Mouse (Mus musculus): Measurements from ENCODE around the gene Lamb1. TPM values are rescaled to one million over a fixed set of nuclear protein-coding genes. Genes with fewer than 3 reads are reported as not detected.

Lamb1 gene
- total RNA-seq, 1 experiment: 232 TPM

DNA sequence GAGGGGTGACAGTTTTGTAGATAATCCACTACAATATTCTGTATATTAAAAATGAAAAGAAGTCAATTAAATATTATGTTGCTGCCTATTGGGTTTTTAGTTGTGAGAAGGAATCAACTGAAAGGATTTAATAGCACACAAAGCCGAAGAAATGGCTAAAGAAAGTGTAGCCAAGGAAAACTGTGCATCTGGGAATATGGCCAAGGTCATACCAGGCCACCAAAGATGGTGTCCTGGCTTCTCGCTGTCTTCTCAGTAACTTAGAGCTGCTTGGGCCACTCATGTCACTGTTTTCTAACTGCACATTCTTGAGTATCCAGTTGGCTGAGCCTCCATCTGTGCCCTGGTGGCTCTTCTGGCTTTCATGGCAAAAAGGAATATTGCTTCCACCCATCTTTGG is 21.0 kb upstream of the Lamb1 start:
- H3K27ac ChIP-seq (ENCODE audit: insufficient read depth, low read depth, low read length, poor library complexity, severe bottlenecking): no peak overlapping the region
- no peak for TF ChIP-seq HCFC1 (IDR thresholded peaks at IDR 0.05; ENCODE audit: borderline replicate concordance, insufficient read depth, low read length)
- TF ChIP-seq MAFK (IDR thresholded peaks at IDR 0.05; ENCODE audit: insufficient read depth, low read depth, low read length): no peak
- TF ChIP-seq CHD2 (IDR thresholded peaks at IDR 0.05; ENCODE audit: low read depth, low read length): no peak
- TF ChIP-seq ZC3H11A (IDR thresholded peaks at IDR 0.05; ENCODE audit: borderline replicate concordance, low read depth, low read length): no peak
- no peak for TF ChIP-seq ZNF384 (IDR thresholded peaks at IDR 0.05; ENCODE audit: low read depth, low read length)
- in situ Hi-C loops (cut with MboI; ENCODE audit: low sequenced_read_pairs in 2 of 2, unreplicated experiment in 2 of 2): no loop called here
- H3K4me1 ChIP-seq (ENCODE audit: control insufficient read depth in 2 of 2, insufficient read depth in 2 of 2, low read length in 2 of 2, poor library complexity in 1 of 2): peaks cover 3 to 13% of the 10 kb centered on the region in 2 experiments; a peak in 2 of 4 replicates
- no peaks in the 10 kb centered on the region for H3K36me3 ChIP-seq (ENCODE audit: control insufficient read depth, insufficient read depth, low read length, poor library complexity, severe bottlenecking)
- no peak for DNase-seq (ENCODE audit: low read depth, low spot score)
- H3K9ac ChIP-seq (ENCODE audit: insufficient read depth, low read depth, low read length, poor library complexity, severe bottlenecking): no peak overlapping the region
- H3K4me3 ChIP-seq (ENCODE audit: insufficient read depth in 1 of 2, low read depth in 1 of 2, low read length in 2 of 2, poor library complexity in 1 of 2, severe bottlenecking in 1 of 2): no peak overlapping the region
- no peaks in the 10 kb centered on the region for H3K9me3 ChIP-seq (ENCODE audit: control insufficient read depth, insufficient read depth, low read depth, low read length)

DNA sequence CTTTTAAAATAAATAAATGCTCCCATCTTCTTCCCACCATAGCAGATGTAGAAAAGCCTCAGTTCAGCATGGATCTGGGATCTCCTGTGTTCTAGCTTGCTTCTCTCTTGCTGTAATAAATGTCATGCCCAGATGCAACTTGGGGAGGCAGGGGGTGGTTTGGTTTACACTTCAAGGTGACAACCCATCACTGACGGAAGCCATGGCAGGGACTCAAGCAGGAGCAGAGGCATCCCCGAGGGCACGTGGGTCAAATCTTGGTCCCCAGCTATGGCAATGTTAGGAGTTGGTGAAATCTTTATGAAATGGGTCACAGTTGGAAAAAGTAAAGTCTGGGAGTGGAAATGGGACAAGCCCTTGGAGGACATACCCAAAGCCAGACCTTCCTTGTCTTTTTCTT is 20.3 kb upstream of the Lamb1 start:
- in situ Hi-C loops (cut with MboI; ENCODE audit: low sequenced_read_pairs in 2 of 2, unreplicated experiment in 2 of 2): no loop called here
- TF ChIP-seq ZNF384 (IDR thresholded peaks at IDR 0.05; ENCODE audit: low read depth, low read length): no peak
- no peak for TF ChIP-seq MAFK (IDR thresholded peaks at IDR 0.05; ENCODE audit: insufficient read depth, low read depth, low read length)
- no peak for TF ChIP-seq CHD2 (IDR thresholded peaks at IDR 0.05; ENCODE audit: low read depth, low read length)
- TF ChIP-seq ZC3H11A (IDR thresholded peaks at IDR 0.05; ENCODE audit: borderline replicate concordance, low read depth, low read length): no peak
- no peak for TF ChIP-seq HCFC1 (IDR thresholded peaks at IDR 0.05; ENCODE audit: borderline replicate concordance, insufficient read depth, low read length)
- Histone ChIP-seq H3K4me1 (ENCODE audit: control insufficient read depth in 2 of 2, insufficient read depth in 2 of 2, low read length in 2 of 2, poor library complexity in 1 of 2) (peaks cover under 1 to 14% of the 10 kb centered on the region in 2 experiments; a peak in 1 of 4 replicates), H3K4me3 (ENCODE audit: insufficient read depth in 1 of 2, low read depth in 1 of 2, low read length in 2 of 2, poor library complexity in 1 of 2, severe bottlenecking in 1 of 2) (no peak overlapping the region), H3K27ac (ENCODE audit: insufficient read depth, low read depth, low read length, poor library complexity, severe bottlenecking) (no peak overlapping the region), H3K9me3 (ENCODE audit: control insufficient read depth, insufficient read depth, low read depth, low read length) (no peaks in the 10 kb centered on the region), H3K9ac (ENCODE audit: insufficient read depth, low read depth, low read length, poor library complexity, severe bottlenecking) (no peak overlapping the region), H3K36me3 (ENCODE audit: control insufficient read depth, insufficient read depth, low read length, poor library complexity, severe bottlenecking) (no peaks in the 10 kb centered on the region)
- DNase-seq (ENCODE audit: low read depth, low spot score): no peak

DNA sequence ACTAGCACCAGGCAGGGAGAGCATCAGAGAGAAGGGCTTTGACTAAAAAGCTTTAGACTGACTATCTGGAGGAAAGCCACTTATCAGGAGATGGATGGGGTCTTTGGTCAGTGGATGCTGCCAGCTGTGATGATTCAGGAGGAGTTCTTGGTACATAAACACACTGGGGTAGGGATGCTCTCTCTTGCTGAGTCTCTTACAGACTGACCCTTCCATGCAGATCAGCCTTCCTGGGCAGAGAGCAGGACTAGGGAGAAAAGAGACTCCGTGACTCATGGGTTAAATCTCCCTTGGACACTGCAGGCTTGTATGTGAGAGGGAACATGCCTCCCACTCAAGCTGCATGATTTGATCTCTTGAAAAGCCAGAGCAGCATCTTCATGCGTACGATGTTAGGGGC is 18.9 kb upstream of the Lamb1 start:
- no peaks in the 10 kb centered on the region for H3K36me3 ChIP-seq (ENCODE audit: control insufficient read depth, insufficient read depth, low read length, poor library complexity, severe bottlenecking)
- H3K9me3 ChIP-seq (ENCODE audit: control insufficient read depth, insufficient read depth, low read depth, low read length): no peaks in the 10 kb centered on the region
- H3K27ac ChIP-seq (ENCODE audit: insufficient read depth, low read depth, low read length, poor library complexity, severe bottlenecking): no peak overlapping the region
- peaks cover 0 to 8% of the 10 kb centered on the region in 2 experiments; a peak in 2 of 4 replicates for H3K4me1 ChIP-seq (ENCODE audit: control insufficient read depth in 2 of 2, insufficient read depth in 2 of 2, low read length in 2 of 2, poor library complexity in 1 of 2)
- in situ Hi-C loops (cut with MboI; ENCODE audit: low sequenced_read_pairs in 2 of 2, unreplicated experiment in 2 of 2): no loop called here
- no peak overlapping the region for H3K9ac ChIP-seq (ENCODE audit: insufficient read depth, low read depth, low read length, poor library complexity, severe bottlenecking)
- TF ChIP-seq MAFK (IDR thresholded peaks at IDR 0.05; ENCODE audit: insufficient read depth, low read depth, low read length) (no peak), ZNF384 (IDR thresholded peaks at IDR 0.05; ENCODE audit: low read depth, low read length) (no peak), CHD2 (IDR thresholded peaks at IDR 0.05; ENCODE audit: low read depth, low read length) (no peak), ZC3H11A (IDR thresholded peaks at IDR 0.05; ENCODE audit: borderline replicate concordance, low read depth, low read length) (no peak), HCFC1 (IDR thresholded peaks at IDR 0.05; ENCODE audit: borderline replicate concordance, insufficient read depth, low read length) (no peak)
- no peak for DNase-seq (ENCODE audit: low read depth, low spot score)
- no peak overlapping the region for H3K4me3 ChIP-seq (ENCODE audit: insufficient read depth in 1 of 2, low read depth in 1 of 2, low read length in 2 of 2, poor library complexity in 1 of 2, severe bottlenecking in 1 of 2)

DNA sequence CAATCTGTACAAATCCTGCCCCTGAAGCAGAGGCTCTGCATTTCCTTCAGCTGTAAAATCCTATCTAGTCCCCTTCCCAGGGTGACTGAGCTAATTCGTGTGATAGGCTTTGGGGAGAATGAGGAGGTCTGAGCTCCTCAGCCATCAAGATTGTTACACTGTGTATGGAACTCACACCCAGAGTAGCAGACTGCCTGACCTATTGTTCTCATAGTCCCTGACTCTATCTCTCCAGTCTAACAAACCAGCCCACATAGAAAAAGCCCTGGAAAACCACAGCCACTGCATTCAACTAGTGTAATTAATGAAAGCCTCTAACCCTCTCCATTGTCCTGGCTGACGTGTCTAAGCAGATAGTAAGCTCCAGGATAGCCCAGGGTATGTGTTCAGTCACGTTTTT is 18.4 kb upstream of the Lamb1 start:
- peaks cover 0 to 8% of the 10 kb centered on the region in 2 experiments; a peak in 2 of 4 replicates for H3K4me1 ChIP-seq (ENCODE audit: control insufficient read depth in 2 of 2, insufficient read depth in 2 of 2, low read length in 2 of 2, poor library complexity in 1 of 2)
- H3K9me3 ChIP-seq (ENCODE audit: control insufficient read depth, insufficient read depth, low read depth, low read length): no peaks in the 10 kb centered on the region
- H3K4me3 ChIP-seq (ENCODE audit: insufficient read depth in 1 of 2, low read depth in 1 of 2, low read length in 2 of 2, poor library complexity in 1 of 2, severe bottlenecking in 1 of 2): no peak overlapping the region
- no peak overlapping the region for H3K9ac ChIP-seq (ENCODE audit: insufficient read depth, low read depth, low read length, poor library complexity, severe bottlenecking)
- no peak overlapping the region for H3K27ac ChIP-seq (ENCODE audit: insufficient read depth, low read depth, low read length, poor library complexity, severe bottlenecking)
- TF ChIP-seq CHD2 (IDR thresholded peaks at IDR 0.05; ENCODE audit: low read depth, low read length) (no peak), ZC3H11A (IDR thresholded peaks at IDR 0.05; ENCODE audit: borderline replicate concordance, low read depth, low read length) (no peak), MAFK (IDR thresholded peaks at IDR 0.05; ENCODE audit: insufficient read depth, low read depth, low read length) (no peak), HCFC1 (IDR thresholded peaks at IDR 0.05; ENCODE audit: borderline replicate concordance, insufficient read depth, low read length) (no peak), ZNF384 (IDR thresholded peaks at IDR 0.05; ENCODE audit: low read depth, low read length) (no peak)
- no peaks in the 10 kb centered on the region for H3K36me3 ChIP-seq (ENCODE audit: control insufficient read depth, insufficient read depth, low read length, poor library complexity, severe bottlenecking)
- DNase-seq (ENCODE audit: low read depth, low spot score): no peak
- in situ Hi-C loops (cut with MboI; ENCODE audit: low sequenced_read_pairs in 2 of 2, unreplicated experiment in 2 of 2): no loop called here

DNA sequence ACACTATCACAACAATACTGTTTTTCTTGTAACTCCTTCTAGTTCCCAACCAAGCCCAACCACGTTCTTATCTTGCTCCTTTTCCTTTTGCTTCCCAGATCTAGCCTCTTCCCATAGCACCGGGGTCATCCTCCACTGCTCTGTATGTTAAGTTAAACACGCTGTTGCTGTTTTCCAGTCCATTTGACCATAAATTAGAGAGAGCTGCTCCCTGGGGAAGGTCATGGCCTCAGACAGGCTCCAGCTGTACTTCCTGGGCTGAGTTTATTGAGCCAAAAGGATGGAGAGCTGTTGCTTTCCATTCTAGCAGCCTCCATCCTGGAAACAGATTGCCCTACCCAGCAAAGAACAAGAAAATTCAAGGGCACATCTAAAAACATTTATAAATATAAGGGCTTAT is 16.9 kb upstream of the Lamb1 start:
- H3K9ac ChIP-seq (ENCODE audit: insufficient read depth, low read depth, low read length, poor library complexity, severe bottlenecking): no peak overlapping the region
- no peaks in the 10 kb centered on the region for H3K9me3 ChIP-seq (ENCODE audit: control insufficient read depth, insufficient read depth, low read depth, low read length)
- H3K36me3 ChIP-seq (ENCODE audit: control insufficient read depth, insufficient read depth, low read length, poor library complexity, severe bottlenecking): no peaks in the 10 kb centered on the region
- peaks cover 0 to 9% of the 10 kb centered on the region in 2 experiments; a peak in 2 of 4 replicates for H3K4me1 ChIP-seq (ENCODE audit: control insufficient read depth in 2 of 2, insufficient read depth in 2 of 2, low read length in 2 of 2, poor library complexity in 1 of 2)
- in situ Hi-C loops (cut with MboI; ENCODE audit: low sequenced_read_pairs in 2 of 2, unreplicated experiment in 2 of 2): no loop called here
- no peak overlapping the region for H3K27ac ChIP-seq (ENCODE audit: insufficient read depth, low read depth, low read length, poor library complexity, severe bottlenecking)
- no peak overlapping the region for H3K4me3 ChIP-seq (ENCODE audit: insufficient read depth in 1 of 2, low read depth in 1 of 2, low read length in 2 of 2, poor library complexity in 1 of 2, severe bottlenecking in 1 of 2)
- no peak for TF ChIP-seq HCFC1 (IDR thresholded peaks at IDR 0.05; ENCODE audit: borderline replicate concordance, insufficient read depth, low read length)
- TF ChIP-seq MAFK (IDR thresholded peaks at IDR 0.05; ENCODE audit: insufficient read depth, low read depth, low read length): no peak
- TF ChIP-seq ZC3H11A (IDR thresholded peaks at IDR 0.05; ENCODE audit: borderline replicate concordance, low read depth, low read length): no peak
- no peak for TF ChIP-seq CHD2 (IDR thresholded peaks at IDR 0.05; ENCODE audit: low read depth, low read length)
- DNase-seq (ENCODE audit: low read depth, low spot score): no peak

Measured in ES-E14 (cell line).